Mouse (Mus musculus) right cerebral cortex, postnatal 36 days (tissue): ENCODE measurements around the gene Usp6nl.

Source experiments
- DNase-seq, 2 experiments: peaks; one replicate each; pipeline ENCODE4 v3.0.0; 2022; ENCODE audit warnings: low spot score in 2 of 2, mixed read lengths in 1 of 2

Gene Usp6nl

GRCm38 (mm10) chr2:6333570-6333969 lies 11.1 kb downstream of the Usp6nl start:
- no peak for DNase-seq

GRCm38 (mm10) chr2:6334011-6334410 lies 11.5 kb downstream of the Usp6nl start:
- no peak for DNase-seq

GRCm38 (mm10) chr2:6335032-6335735 lies 12.7 kb downstream of the Usp6nl start:
- no peak for DNase-seq

GRCm38 (mm10) chr2:6336013-6336412 lies 13.5 kb downstream of the Usp6nl start:
- DNase-seq: no peak

- no peak for DNase-seq
These were observed 14.2 kb downstream of the Usp6nl start for GRCm38 (mm10) chr2:6336649-6337048.

- DNase-seq: no peak
These were observed 15.0 kb downstream of the Usp6nl start for GRCm38 (mm10) chr2:6337436-6337835.

GRCm38 (mm10) chr2:6338031-6338629 lies 15.7 kb downstream of the Usp6nl start:
- DNase-seq: no peak

GRCm38 (mm10) chr2:6340439-6340838 lies 18.0 kb downstream of the Usp6nl start:
- peak; percentile 29 to 46 for DNase-seq

GRCm38 (mm10) chr2:6341496-6341895 lies 19.0 kb downstream of the Usp6nl start:
- DNase-seq: no peak

GRCm38 (mm10) chr2:6349256-6350092 lies 27.0 kb downstream of the Usp6nl start:
- DNase-seq: no peak

- no peak for DNase-seq
These were observed 27.7 kb downstream of the Usp6nl start for GRCm38 (mm10) chr2:6350164-6350563.

GRCm38 (mm10) chr2:6350931-6351695 lies 28.6 kb downstream of the Usp6nl start:
- DNase-seq: no peak

- no peak for DNase-seq
These were observed 30.1 kb downstream of the Usp6nl start for GRCm38 (mm10) chr2:6352541-6352971.

- DNase-seq: no peak
These were observed 30.6 kb downstream of the Usp6nl start for GRCm38 (mm10) chr2:6353060-6353459.

- DNase-seq: no peak
These were observed 34.8 kb downstream of the Usp6nl start for GRCm38 (mm10) chr2:6357306-6357705.

- no peak for DNase-seq
These were observed 37.2 kb downstream of the Usp6nl start for GRCm38 (mm10) chr2:6359645-6360044.

- no peak for DNase-seq
These were observed 40.7 kb downstream of the Usp6nl start for GRCm38 (mm10) chr2:6363126-6363525.

GRCm38 (mm10) chr2:6363922-6364321 lies 41.5 kb downstream of the Usp6nl start:
- no peak for DNase-seq

GRCm38 (mm10) chr2:6366521-6366928 lies 44.1 kb downstream of the Usp6nl start:
- DNase-seq: peak in 1 of 2 experiments; percentile 19

GRCm38 (mm10) chr2:6366973-6367372 lies 44.5 kb downstream of the Usp6nl start:
- no peak for DNase-seq

- DNase-seq: no peak
These were observed 45.0 kb downstream of the Usp6nl start for GRCm38 (mm10) chr2:6367497-6367896.

- no peak for DNase-seq
These were observed 51.7 kb downstream of the Usp6nl start for GRCm38 (mm10) chr2:6374216-6374615.
